Mouse (Mus musculus) liver, adult 2 months (tissue): ENCODE measurements at regions not wholly inside any gene's neighbourhood (a gene's known extent, or its start where the extent isn't known, plus 50 kb on each side); places are given as distances from the start of the nearest gene placed in this dataset.

ENCODE experiments used
- CTCF ChIP-seq: fragments of 200-500 bp; IDR thresholded peaks from 2 replicates; pipeline ENCODE4 v1.5.1; 2011; ENCODE audit warnings: low read depth, low read length, control low read depth
- POLR2A ChIP-seq: fragments of 200-500 bp; IDR thresholded peaks from 2 replicates; pipeline ENCODE4 v1.6.1; 2011; ENCODE audit warnings: low read length, control low read depth; ENCODE audit not compliant: insufficient read depth; ENCODE audit errors: extremely low read depth

DNA sequence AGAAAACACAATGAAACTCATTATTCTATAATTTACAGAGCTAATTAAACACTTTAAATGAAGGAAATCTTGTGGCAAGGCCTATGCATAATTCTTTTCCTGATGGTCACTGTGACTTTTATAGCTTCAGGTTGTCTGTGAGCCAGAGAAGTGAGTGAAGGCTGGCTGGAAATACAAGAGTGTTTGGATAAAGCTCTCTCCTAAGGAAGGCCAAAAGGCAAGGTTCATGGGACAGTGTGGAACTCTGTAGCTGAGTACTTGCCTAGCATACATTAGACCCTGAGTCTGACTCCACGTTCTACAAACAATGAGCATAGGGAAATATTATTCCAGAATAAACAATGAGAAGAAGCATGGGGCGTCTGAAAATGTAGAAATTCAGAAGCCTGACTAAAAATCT is 159.9 kb upstream of the Trp63 start:
- TF ChIP-seq POLR2A (no peak), CTCF (no peak)
